Comparison of ENCODE assay signal across 15 mouse cellular contexts in genomic region chr11:106744949-106745348, GRCm38 (mm10). TPM values are rescaled to one million over a fixed set of nuclear protein-coding genes. Genes with fewer than 3 reads are reported as not detected.
DNase-seq lines count a peak whose midpoint lies in the region; ATAC-seq and TF ChIP-seq lines count a peak whose summit lies in the region.
"Had no signal": no experiment of that assay in that cellular context is flagged by ENCODE, and none has a peak within 500 bp of the region (broad histone marks: within the 10 kb centered on the region; RNA-seq: fewer than 3 reads in every experiment).

No protein-coding gene starts in this region.

- H3K36me3 ChIP-seq in heart, postnatal 0 days (replicated peaks; ENCODE audit: control insufficient read depth, insufficient read depth, low read length) = no peaks in the 10 kb centered on the region
- H3K36me3 ChIP-seq in MEL (ENCODE audit: control insufficient read depth in 1 of 2, insufficient read depth in 2 of 2, low read length in 2 of 2) = no peaks in the 10 kb centered on the region
- H3K36me3 ChIP-seq in splenic B cell, adult 2 months (ENCODE audit: control insufficient read depth, insufficient read depth, low read length, poor library complexity, severe bottlenecking) = peaks cover 16% of the 10 kb centered on the region; the same call in 1 of the 2 replicates
- H3K36me3 ChIP-seq: embryonic facial prominence, embryonic 12.5 days; intestine, embryonic 15.5 days had no signal

- TF ChIP-seq POLR2A in lung, adult 2 months (IDR thresholded peaks at IDR 0.05; ENCODE audit: borderline replicate concordance, extremely low read depth, low read depth, low read length) = no peak
- no peak for TF ChIP-seq POLR2A in MEL (IDR thresholded peaks at IDR 0.05; ENCODE audit: control insufficient read depth in 1 of 2, insufficient read depth in 1 of 2, low read depth in 1 of 2, low read length in 2 of 2, poor library complexity in 1 of 2)

- ATAC-seq in heart, postnatal 0 days (ENCODE audit: insufficient read depth, low read depth) = no peak
- no peak for ATAC-seq in frontal cortex, adult (ENCODE audit: low TSS enrichment)
- ATAC-seq: intestine, embryonic 15.5 days had no signal

- TF ChIP-seq EP300 in heart, postnatal 0 days (IDR thresholded peaks at IDR 0.05; ENCODE audit: low read depth) = no peak
- TF ChIP-seq EP300 in MEL (IDR thresholded peaks at IDR 0.05; ENCODE audit: low read depth in 1 of 2, low read length in 2 of 2) = no peak

- no peak overlapping the region for H3K9ac ChIP-seq in heart, postnatal 0 days (replicated peaks; ENCODE audit: low read depth, low read length)
- no peak overlapping the region for H3K9ac ChIP-seq in MEL (ENCODE audit: control insufficient read depth, low read depth, low read length, poor library complexity, severe bottlenecking)
- H3K9ac ChIP-seq: embryonic facial prominence, embryonic 12.5 days; intestine, embryonic 15.5 days had no signal

- 89% methylated on average over 5 of the region's 5 CpGs for WGBS in heart, postnatal 0 days
- WGBS in lung, adult 2 months = 90% methylated on average over 5 of the region's 5 CpGs

- no peaks in the 10 kb centered on the region for H3K9me3 ChIP-seq in heart, postnatal 0 days (replicated peaks; ENCODE audit: control insufficient read depth, low read length)
- no peaks in the 10 kb centered on the region for H3K9me3 ChIP-seq in MEL (replicated peaks; ENCODE audit: insufficient read depth, low read length)
- H3K9me3 ChIP-seq: intestine, embryonic 15.5 days had no signal

- TF ChIP-seq RAD21 in MEL (IDR thresholded peaks at IDR 0.05; ENCODE audit: low read depth, low read length) = peak; percentile 84

- no peaks in the 10 kb centered on the region for H3K4me1 ChIP-seq in heart, postnatal 0 days (ENCODE audit: control insufficient read depth, insufficient read depth)
- H3K4me1 ChIP-seq in lung, adult 2 months (ENCODE audit: control insufficient read depth, insufficient read depth, low read length) = no peaks in the 10 kb centered on the region
- no peaks in the 10 kb centered on the region for H3K4me1 ChIP-seq in MEL (ENCODE audit: control insufficient read depth in 1 of 2, insufficient read depth in 2 of 2, low read length in 2 of 2)
- H3K4me1 ChIP-seq: embryonic facial prominence, embryonic 12.5 days; intestine, embryonic 15.5 days had no signal

- no peak overlapping the region for H3K27ac ChIP-seq in heart, postnatal 0 days (ENCODE audit: low read depth)
- no peak overlapping the region for H3K27ac ChIP-seq in MEL (ENCODE audit: control insufficient read depth, low read depth, low read length)
- H3K27ac ChIP-seq: embryonic facial prominence, embryonic 12.5 days; intestine, embryonic 15.5 days; macrophage had no signal

- no peaks in the 10 kb centered on the region for H3K27me3 ChIP-seq in heart, postnatal 0 days (ENCODE audit: control insufficient read depth, insufficient read depth, low read length)
- H3K27me3 ChIP-seq in MEL (ENCODE audit: control insufficient read depth in 1 of 2, insufficient read depth in 2 of 2, low read length in 2 of 2) = no peaks in the 10 kb centered on the region
- H3K27me3 ChIP-seq in splenic B cell, adult 2 months (ENCODE audit: control insufficient read depth, insufficient read depth, low read length, poor library complexity, severe bottlenecking) = no peaks in the 10 kb centered on the region
- H3K27me3 ChIP-seq: embryonic facial prominence, embryonic 12.5 days; intestine, embryonic 15.5 days had no signal

- no peaks in the 10 kb centered on the region for H3K79me2 ChIP-seq in MEL (ENCODE audit: control insufficient read depth, insufficient read depth, low read length, poor library complexity)

- no peak overlapping the region for H3K4me2 ChIP-seq in heart, postnatal 0 days (ENCODE audit: low read depth, low read length)
- H3K4me2 ChIP-seq: embryonic facial prominence, embryonic 12.5 days; intestine, embryonic 15.5 days had no signal

- H3K4me3 ChIP-seq in heart, postnatal 0 days (ENCODE audit: low read depth, low read length) = no peak overlapping the region
- H3K4me3 ChIP-seq in lung, adult 2 months (replicated peaks; ENCODE audit: extremely low read depth, low read depth, low read length) = no peak overlapping the region
- H3K4me3 ChIP-seq in MEL (ENCODE audit: control insufficient read depth in 1 of 2, insufficient read depth in 1 of 2, low read depth in 2 of 2, low read length in 2 of 2) = no peak overlapping the region
- H3K4me3 ChIP-seq: embryonic facial prominence, embryonic 12.5 days; intestine, embryonic 15.5 days had no signal

- TF ChIP-seq CTCF in heart, postnatal 0 days (IDR thresholded peaks at IDR 0.05; ENCODE audit: low read depth) = peak; percentile 29
- 0 out of 2 replicates have a peak, but pooled peaks have one; percentile 8 for TF ChIP-seq CTCF in lung, adult 2 months (IDR thresholded peaks at IDR 0.05; ENCODE audit: insufficient read depth, low read length)
- TF ChIP-seq CTCF in MEL (IDR thresholded peaks at IDR 0.05 in 2 of 3, conservative IDR thresholded peaks at IDR 0.05 in 1 of 3; ENCODE audit: control insufficient read depth in 1 of 3, insufficient read depth in 1 of 3, low read depth in 2 of 3, low read length in 3 of 3, poor library complexity in 1 of 3, severe bottlenecking in 1 of 3) = peak; percentile 60 to 80 (median 62)

- intact Hi-C loops in heart, postnatal 10 days (cut with DNase I) = loop anchor here (5.0 kb wide), 1 partner anchor 233 kb away; no protein-coding TSS in a partner anchor

- DNase-seq in heart, postnatal 0 days (ENCODE audit: low spot score) = no peak
- no peak for DNase-seq in heart, postnatal 10 days
- DNase-seq in lung, adult 2 months = no peak
- no peak for DNase-seq in lung, postnatal 25 days (ENCODE audit: low spot score)
- peak; percentile 69 for DNase-seq in MEL (ENCODE audit: low read depth, low spot score)
- peak; percentile 59 for DNase-seq in splenic B cell, adult 2 months (ENCODE audit: low read depth, low spot score)
- no peak for DNase-seq in adrenal gland, postnatal 4 days (ENCODE audit: low spot score in 2 of 2)
- DNase-seq: adrenal gland, postnatal 25 days; cerebellum, postnatal 36 days; heart, postnatal 4 days; kidney, postnatal 4 days had no signal

TF ChIP-seq in MEL, 35 proteins besides CTCF, POLR2A, EP300 and RAD21 (continues in another document):
- TF ChIP-seq HCFC1 (IDR thresholded peaks at IDR 0.05; ENCODE audit: low read depth, low read length) = no peak
- 0 out of 2 replicates have a peak, but pooled peaks have one; percentile 26 for TF ChIP-seq ZNF384 (IDR thresholded peaks at IDR 0.05; ENCODE audit: low read depth, low read length)
- TF ChIP-seq ZC3H11A (IDR thresholded peaks at IDR 0.05; ENCODE audit: low read depth, low read length) = peak; percentile 92
- TF ChIP-seq SMC3 (IDR thresholded peaks at IDR 0.05; ENCODE audit: low read depth, low read length) = peak; percentile 89
- TF ChIP-seq ELF1 (IDR thresholded peaks at IDR 0.05; ENCODE audit: low read depth, low read length) = no peak

RNA-seq across cellular contexts. Expression of gene Pecam1, which starts 5.5 kb away (rescaled TPM):
- 126 and 153 TPM in 2 replicates for total RNA-seq in heart, postnatal 0 days (2014; rRNA removed; ENCODE audit: low replicate concordance)
- polyA plus RNA-seq in heart, postnatal 0 days (2015; fragmentation: Nextera tagmentation; extraction: Ambion mirVana) = 59.4 and 63.2 TPM in 2 replicates
- 100 to 1,000 TPM; 214 to 220 TPM for total RNA-seq in heart, postnatal 10 days (2021)
- polyA plus RNA-seq in lung, adult 2 months (2012; rRNA removed) = 225 and 283 TPM in 2 replicates
- 0.12 and 0.20 TPM in 2 replicates for total RNA-seq in MEL (2012; rRNA removed)
- polyA plus RNA-seq in MEL (2012; ENCODE audit: insufficient read depth in 1 of 2, insufficient read length in 2 of 2, low read depth in 1 of 2, low replicate concordance in 2 of 2, missing spikeins in 1 of 2) = under 1 TPM in 1 of 2 experiments, not detected in 1; 0.14 TPM
- total RNA-seq in adrenal gland, postnatal 4 days (2021) = 100 to 1,000 TPM; 110 to 113 TPM

RNA-seq across cellular contexts. Expression of gene Milr1, which starts 6.1 kb away (rescaled TPM):
- 0.15 TPM in 1 of 2 replicates, not detected in the other for total RNA-seq in heart, postnatal 0 days (2014; rRNA removed; ENCODE audit: low replicate concordance)
- polyA plus RNA-seq in heart, postnatal 0 days (2015; fragmentation: Nextera tagmentation; extraction: Ambion mirVana) = 0.58 and 0.83 TPM in 2 replicates
- 1 to 10 TPM in 1 of 2 experiments, under 1 TPM in 1; 0.94 to 1.1 TPM for total RNA-seq in heart, postnatal 10 days (2021)
- polyA plus RNA-seq in lung, adult 2 months (2012; rRNA removed) = 1.0 and 3.0 TPM in 2 replicates
- total RNA-seq in MEL (2012; rRNA removed) = not detected in 2 replicates
- polyA plus RNA-seq in MEL (2012; ENCODE audit: insufficient read depth in 1 of 2, insufficient read length in 2 of 2, low read depth in 1 of 2, low replicate concordance in 2 of 2, missing spikeins in 1 of 2) = under 1 TPM in 1 of 2 experiments, not detected in 1; 0.26 TPM
- total RNA-seq in adrenal gland, postnatal 4 days (2021) = 1 to 10 TPM in 1 of 2 experiments, under 1 TPM in 1; 0.98 to 1.7 TPM

RNA-seq across cellular contexts. Expression of gene Polg2, which starts 34.4 kb away (rescaled TPM):
- total RNA-seq in heart, postnatal 0 days (2014; rRNA removed; ENCODE audit: low replicate concordance) = 1.1 and 6.3 TPM in 2 replicates
- polyA plus RNA-seq in heart, postnatal 0 days (2015; fragmentation: Nextera tagmentation; extraction: Ambion mirVana) = 6.5 and 7.2 TPM in 2 replicates
- total RNA-seq in heart, postnatal 10 days (2021) = 1 to 10 TPM; 3.7 to 4.3 TPM
- 4.8 and 6.3 TPM in 2 replicates for polyA plus RNA-seq in lung, adult 2 months (2012; rRNA removed)
- total RNA-seq in MEL (2012; rRNA removed) = 9.2 and 10.7 TPM in 2 replicates
- 1 to 10 TPM in 1 of 2 experiments, not detected in 1; 6.3 TPM for polyA plus RNA-seq in MEL (2012; ENCODE audit: insufficient read depth in 1 of 2, insufficient read length in 2 of 2, low read depth in 1 of 2, low replicate concordance in 2 of 2, missing spikeins in 1 of 2)
- total RNA-seq in adrenal gland, postnatal 4 days (2021) = 10 to 100 TPM; 12.8 to 13.1 TPM

RNA-seq across cellular contexts. Expression of gene Ddx5, which starts 44.0 kb away (rescaled TPM):
- total RNA-seq in heart, postnatal 0 days (2014; rRNA removed; ENCODE audit: low replicate concordance) = 267 and 282 TPM in 2 replicates
- 165 and 173 TPM in 2 replicates for polyA plus RNA-seq in heart, postnatal 0 days (2015; fragmentation: Nextera tagmentation; extraction: Ambion mirVana)
- 100 to 1,000 TPM; 513 to 524 TPM for total RNA-seq in heart, postnatal 10 days (2021)
- 539 and 718 TPM in 2 replicates for polyA plus RNA-seq in lung, adult 2 months (2012; rRNA removed)
- total RNA-seq in MEL (2012; rRNA removed) = 338 and 358 TPM in 2 replicates
- polyA plus RNA-seq in MEL (2012; ENCODE audit: insufficient read depth in 1 of 2, insufficient read length in 2 of 2, low read depth in 1 of 2, low replicate concordance in 2 of 2, missing spikeins in 1 of 2) = 1,000 to 10,000 TPM in 1 of 2 experiments, 100 to 1,000 TPM in 1; 748 to 3,269 TPM
- total RNA-seq in adrenal gland, postnatal 4 days (2021) = 100 to 1,000 TPM; 889 to 991 TPM

RNA-seq across cellular contexts. Expression of gene Cep95, which starts 44.1 kb away (rescaled TPM):
- 3.6 and 4.8 TPM in 2 replicates for total RNA-seq in heart, postnatal 0 days (2014; rRNA removed; ENCODE audit: low replicate concordance)
- polyA plus RNA-seq in heart, postnatal 0 days (2015; fragmentation: Nextera tagmentation; extraction: Ambion mirVana) = 8.2 and 9.2 TPM in 2 replicates
- total RNA-seq in heart, postnatal 10 days (2021) = 10 to 100 TPM in 1 of 2 experiments, 1 to 10 TPM in 1; 7.7 to 10.5 TPM
- polyA plus RNA-seq in lung, adult 2 months (2012; rRNA removed) = 1.9 and 2.9 TPM in 2 replicates
- 11.2 and 11.6 TPM in 2 replicates for total RNA-seq in MEL (2012; rRNA removed)
- polyA plus RNA-seq in MEL (2012; ENCODE audit: insufficient read depth in 1 of 2, insufficient read length in 2 of 2, low read depth in 1 of 2, low replicate concordance in 2 of 2, missing spikeins in 1 of 2) = 10 to 100 TPM in 1 of 2 experiments, not detected in 1; 12.9 TPM
- total RNA-seq in adrenal gland, postnatal 4 days (2021) = 10 to 100 TPM; 16.1 to 18.1 TPM

Comparison
In these comparisons a context has a peak if more than half of its experiments do, and no peak if none do; other contexts are left out.
1. DNase-seq: peak in MEL (single experiment) and splenic B cell, adult 2 months (single experiment); none in heart, postnatal 0 days (single experiment), heart, postnatal 10 days (0 of 2), lung, adult 2 months (single experiment), lung, postnatal 25 days (single experiment) and adrenal gland, postnatal 4 days (0 of 2).
2. CTCF ChIP-seq: peak in every context shown above with its lines; median percentile 62 in MEL; 29 in heart, postnatal 0 days; 8 in lung, adult 2 months.
3. RNA of gene Pecam1, which starts 5.5 kb away (total RNA-seq): 214 to 220 TPM in heart, postnatal 10 days, 126 to 153 TPM in heart, postnatal 0 days and 110 to 113 TPM in adrenal gland, postnatal 4 days; 0.12 to 0.20 TPM in MEL; every median in the first group is over 10 times any median in the second.